Mouse (Mus musculus): ENCODE data around the gene Frem1.

- TF ChIP-seq POLR2A (IDR thresholded peaks at IDR 0.05; ENCODE audit: control insufficient read depth, low read depth, low read length) (no peak), CTCF (IDR thresholded peaks at IDR 0.05; ENCODE audit: control insufficient read depth, insufficient read depth, insufficient replicate concordance, low read depth, low read length) (no peak)
Measured at GRCm38 (mm10) chr4:82921962-82922361, 130.2 kb downstream of the Frem1 start.

All from testis, adult 2 months (tissue).